Mouse (Mus musculus) stomach, postnatal 0 days (tissue): ENCODE results near the gene Cyp2c23.

Experiments used
- CTCF ChIP-seq: IDR thresholded peaks from 2 replicates; pipeline ENCODE4 v1.5.1; 2016; ENCODE audit warnings: antibody characterized with exemption, low read depth, mild to moderate bottlenecking, moderate library complexity
- EP300 ChIP-seq: optimal IDR thresholded peaks from 2 replicates; pipeline ENCODE3; 2016; ENCODE audit warnings: antibody characterized with exemption

DNA sequence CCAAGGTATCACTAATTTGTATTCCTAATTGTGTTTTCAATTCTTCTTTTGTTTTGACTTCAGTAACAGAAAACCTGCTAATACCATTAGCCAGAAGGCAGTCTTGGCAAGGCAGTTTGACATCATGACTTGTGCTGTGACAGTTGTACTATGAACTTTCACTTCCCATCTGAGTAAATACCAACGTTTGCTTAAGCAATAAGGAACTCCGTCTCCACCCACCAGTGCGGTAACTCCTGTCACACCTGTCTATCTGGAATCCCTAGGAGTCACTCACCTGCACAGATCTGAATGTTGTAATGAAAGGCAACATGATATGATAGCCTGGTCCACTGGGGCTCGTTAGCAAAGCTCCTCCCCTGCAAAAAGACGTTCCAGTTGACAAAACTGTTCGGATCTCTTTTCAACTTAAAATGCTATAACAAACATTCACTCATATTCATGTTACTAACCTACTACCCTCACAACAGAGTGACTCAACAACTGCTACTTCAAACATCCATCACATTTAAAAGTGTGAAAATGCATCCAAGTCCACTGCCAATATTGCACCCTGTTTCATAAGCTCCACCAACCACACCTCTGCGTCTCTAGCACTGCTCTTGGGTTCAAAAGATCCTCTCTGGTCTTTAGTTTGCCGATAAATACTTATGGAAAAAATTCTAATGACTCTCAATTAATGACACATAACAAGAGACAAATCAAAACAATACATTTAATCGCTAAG is 38.5 kb upstream of the Cyp2c23 start:
- TF ChIP-seq EP300 = peak; percentile 90
- no peak for TF ChIP-seq CTCF
